Mouse (Mus musculus) embryonic facial prominence, embryonic 15.5 days (tissue): ENCODE measurements at regions not wholly inside any gene's neighbourhood (a gene's known extent, or its start where the extent isn't known, plus 50 kb on each side); places are given as distances from the start of the nearest gene placed in this dataset.

ENCODE experiments used
- ATAC-seq: fragments of 200-750 bp; cut with Nextera tagmentation; 2 replicates; pipeline ENCODE4 v1.8.0; 2017; ENCODE audit warnings: low read depth, moderate TSS enrichment; ENCODE audit not compliant: insufficient number of reproducible peaks, low FRiP score, low TSS enrichment
- H3K27ac ChIP-seq: fragments of 300-500 bp; sonication (generic); replicated peaks from 2 replicates; pipeline ENCODE4 v1.5.1; 2015; ENCODE audit warnings: mild to moderate bottlenecking, inconsistent platforms
- H3K27me3 ChIP-seq: fragments of 300-500 bp; sonication (generic); 2 replicates; pipeline ENCODE4 v1.6.1; 2015; ENCODE audit warnings: inconsistent platforms
- H3K36me3 ChIP-seq: fragments of 300-500 bp; sonication (generic); 2 replicates; pipeline ENCODE4 v1.6.1; 2015; ENCODE audit warnings: mild to moderate bottlenecking, inconsistent platforms
- H3K4me1 ChIP-seq: fragments of 300-500 bp; sonication (generic); 2 replicates; pipeline ENCODE4 v1.6.1; 2015; ENCODE audit warnings: inconsistent platforms
- H3K4me2 ChIP-seq: fragments of 300-500 bp; sonication (generic); replicated peaks from 2 replicates; pipeline ENCODE4 v1.6.1; 2015; ENCODE audit warnings: mild to moderate bottlenecking, inconsistent platforms
- H3K4me3 ChIP-seq: fragments of 300-500 bp; sonication (generic); replicated peaks from 2 replicates; pipeline ENCODE4 v1.5.1; 2015; ENCODE audit warnings: mild to moderate bottlenecking, inconsistent platforms
- H3K9ac ChIP-seq: fragments of 300-500 bp; sonication (generic); 2 replicates; pipeline ENCODE4 v1.6.1; 2015; ENCODE audit warnings: inconsistent platforms
- H3K9me3 ChIP-seq: fragments of 300-500 bp; sonication (generic); replicated peaks from 2 replicates; pipeline ENCODE4 v1.6.1; 2016; ENCODE audit warnings: inconsistent platforms
- WGBS: fragments of 180-500 bp; shearing (Covaris S2); methylation state at CpG from one replicate; pipeline ENCODE4 v1.1.7; 2015; 5-methylcytosine and 5-hydroxymethylcytosine counted together

DNA sequence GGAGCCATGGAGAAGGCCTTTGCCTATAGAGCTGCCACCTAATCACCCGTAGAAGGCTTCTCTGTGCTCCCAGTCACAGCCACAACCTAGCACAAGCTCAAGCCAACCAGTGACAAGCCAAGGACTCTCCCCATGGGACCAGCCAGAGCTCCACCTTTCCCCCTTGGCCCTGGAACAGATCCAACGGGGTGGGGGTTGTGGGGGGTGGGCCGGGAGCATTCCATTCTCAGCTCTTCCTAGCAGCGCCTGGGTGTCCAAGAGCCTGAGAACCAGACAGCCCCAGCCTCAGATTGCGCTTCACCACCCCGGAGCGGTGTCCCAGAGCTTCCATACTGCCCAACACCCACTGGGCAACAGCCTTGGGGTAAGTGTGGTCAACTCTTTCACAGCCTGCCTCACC, 69.6 kb upstream of the Ccn6 start:
- WGBS: 86% methylated on average over 7 of the region's 7 CpGs
- Histone ChIP-seq H3K27me3 (no peaks in the 10 kb centered on the region), H3K9ac (no peak overlapping the region), H3K4me3 (no peak overlapping the region), H3K9me3 (no peaks in the 10 kb centered on the region), H3K4me1 (peaks cover under 1% of the 10 kb centered on the region), H3K36me3 (no peaks in the 10 kb centered on the region), H3K27ac (no peak overlapping the region), H3K4me2 (no peak overlapping the region)
- ATAC-seq: no peak

- 50% methylated on average over 14 of the region's 14 CpGs for WGBS
These were observed 67.2 kb upstream of the Ccn6 start for GRCm38 (mm10) chr10:39230634-39231410.

GRCm38 (mm10) chr10:39229233-39229632, 65.6 kb upstream of the Ccn6 start:
- WGBS: 99% methylated on average over 4 of the region's 4 CpGs
- Histone ChIP-seq H3K36me3 (no peaks in the 10 kb centered on the region), H3K4me3 (no peak overlapping the region), H3K27me3 (no peaks in the 10 kb centered on the region), H3K9ac (no peak overlapping the region), H3K9me3 (no peaks in the 10 kb centered on the region), H3K4me1 (peaks cover 18% of the 10 kb centered on the region), H3K27ac (no peak overlapping the region), H3K4me2 (no peak overlapping the region)
- no peak for ATAC-seq

More at GRCm38 (mm10) chr10:39230634-39231410, 67.2 kb upstream of the Ccn6 start:
- Histone ChIP-seq H3K9ac (no peak overlapping the region), H3K9me3 (no peaks in the 10 kb centered on the region), H3K27me3 (no peaks in the 10 kb centered on the region), H3K27ac (no peak overlapping the region), H3K4me2 (no peak overlapping the region), H3K36me3 (no peaks in the 10 kb centered on the region), H3K4me1 (peaks cover 18% of the 10 kb centered on the region), H3K4me3 (no peak overlapping the region)
- ATAC-seq: no peak

DNA sequence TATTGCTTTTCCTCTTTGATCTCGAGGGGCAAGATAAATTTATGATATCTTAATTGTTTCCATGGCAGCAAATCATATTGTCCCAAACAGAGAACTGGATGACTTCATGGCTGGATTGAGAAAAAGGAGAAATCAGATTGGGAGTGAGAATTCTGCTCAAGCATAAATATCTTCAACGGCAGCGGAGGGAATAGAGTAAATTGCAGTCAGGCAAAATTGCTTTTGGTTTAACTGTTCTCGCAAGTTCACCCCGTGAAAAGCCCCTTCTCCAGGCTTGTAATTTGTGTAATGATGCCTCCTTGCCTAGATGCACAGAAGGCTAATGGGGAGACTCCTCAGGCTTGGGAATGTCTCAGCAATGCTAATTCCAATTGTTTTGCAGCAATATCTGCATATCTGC, 64.4 kb upstream of the Ccn6 start:
- 19% methylated on average over 5 of the region's 5 CpGs for WGBS
- Histone ChIP-seq H3K4me3 (peak overlapping the region; percentile 19; the same call in 1 of the 2 replicates), H3K9ac (no peak overlapping the region), H3K4me2 (peak overlapping the region; percentile 39), H3K9me3 (no peaks in the 10 kb centered on the region), H3K27me3 (no peaks in the 10 kb centered on the region), H3K27ac (no peak overlapping the region; the same call in 1 of the 2 replicates), H3K4me1 (peaks cover 18% of the 10 kb centered on the region), H3K36me3 (no peaks in the 10 kb centered on the region)
- ATAC-seq: 0 out of 2 replicates have a peak, but pooled peaks have one; percentile 2

DNA sequence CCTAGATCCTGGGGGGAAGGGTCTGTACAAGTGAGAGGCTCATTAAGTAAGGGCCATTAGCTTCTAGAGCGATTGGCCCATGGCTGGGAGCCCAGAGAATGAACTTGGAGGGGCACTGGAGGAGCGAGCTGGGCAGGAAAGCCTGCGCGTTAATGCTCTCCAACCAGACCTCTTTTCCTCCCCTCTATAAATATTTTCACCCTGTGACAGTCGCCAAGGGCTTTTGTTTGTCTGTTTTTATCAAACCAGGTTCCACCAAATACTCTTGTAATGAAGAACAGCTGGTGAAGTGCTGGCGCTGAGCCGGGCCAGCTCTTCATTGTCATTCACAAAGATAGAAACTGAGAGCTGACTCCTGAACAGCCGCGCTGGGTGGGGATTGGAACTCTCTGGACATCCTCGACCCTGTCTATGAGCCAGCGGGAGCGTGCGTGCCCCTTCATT, 63.9 kb upstream of the Ccn6 start:
- Histone ChIP-seq H3K4me2 (peak overlapping the region; percentile 39), H3K27ac (peak overlapping the region; percentile 58), H3K9me3 (no peaks in the 10 kb centered on the region), H3K36me3 (no peaks in the 10 kb centered on the region), H3K4me1 (peaks cover 18% of the 10 kb centered on the region), H3K27me3 (no peaks in the 10 kb centered on the region), H3K9ac (no peak overlapping the region), H3K4me3 (peak overlapping the region; percentile 19; the same call in 1 of the 2 replicates)
- ATAC-seq: peak; percentile 34
- 19% methylated on average over 13 of the region's 13 CpGs for WGBS

- Histone ChIP-seq H3K9me3 (no peaks in the 10 kb centered on the region), H3K27ac (no peak overlapping the region), H3K9ac (no peak overlapping the region), H3K27me3 (no peaks in the 10 kb centered on the region), H3K4me1 (peaks cover 18% of the 10 kb centered on the region), H3K4me3 (no peak overlapping the region), H3K36me3 (no peaks in the 10 kb centered on the region), H3K4me2 (no peak overlapping the region)
- no peak for ATAC-seq
- WGBS: 15% methylated on average over 2 of the region's 2 CpGs
These were observed 62.9 kb upstream of the Ccn6 start for GRCm38 (mm10) chr10:39226518-39226917.

- no peak for ATAC-seq
- no peaks in the 10 kb centered on the region for H3K36me3 ChIP-seq
- no peaks in the 10 kb centered on the region for H3K27me3 ChIP-seq
- peaks cover 18% of the 10 kb centered on the region for H3K4me1 ChIP-seq
- no peak overlapping the region for H3K9ac ChIP-seq
- H3K4me3 ChIP-seq: no peak overlapping the region
- H3K4me2 ChIP-seq: no peak overlapping the region
- WGBS: 45% methylated on average over 5 of the region's 5 CpGs
- no peaks in the 10 kb centered on the region; the same call in 1 of the 2 replicates for H3K9me3 ChIP-seq
- H3K27ac ChIP-seq: no peak overlapping the region
These were observed 61.0 kb upstream of the Ccn6 start for GRCm38 (mm10) chr10:39224449-39225094.

DNA sequence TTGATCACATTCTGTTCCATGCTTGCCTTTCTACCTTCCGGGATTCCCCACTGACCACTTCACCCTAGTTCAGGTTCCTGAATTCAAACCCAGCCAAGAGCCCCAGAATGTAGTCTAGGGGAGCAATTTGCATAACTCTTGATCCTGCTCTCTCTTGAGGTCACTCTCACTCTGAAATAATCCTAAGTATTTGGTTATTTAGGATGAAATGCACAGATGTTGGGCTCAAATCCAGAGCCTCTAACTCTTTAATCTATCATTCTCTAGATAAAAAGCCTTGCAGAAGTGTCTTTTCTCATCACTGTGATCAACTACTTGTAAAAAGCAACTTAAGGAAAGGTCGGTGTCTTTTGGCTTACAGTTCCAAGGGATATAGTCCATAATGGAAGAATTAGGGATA, 57.4 kb upstream of the Ccn6 start:
- no peaks in the 10 kb centered on the region for H3K27me3 ChIP-seq
- no peaks in the 10 kb centered on the region for H3K36me3 ChIP-seq
- H3K9ac ChIP-seq: no peak overlapping the region
- no peak overlapping the region for H3K4me2 ChIP-seq
- no peaks in the 10 kb centered on the region for H3K4me1 ChIP-seq
- 76% methylated on average over 2 of the region's 2 CpGs for WGBS
- no peak for ATAC-seq
- no peak overlapping the region for H3K4me3 ChIP-seq
- H3K27ac ChIP-seq: no peak overlapping the region
- H3K9me3 ChIP-seq: no peaks in the 10 kb centered on the region; the same call in 1 of the 2 replicates

- ATAC-seq: no peak
- Histone ChIP-seq H3K4me2 (no peak overlapping the region), H3K36me3 (no peaks in the 10 kb centered on the region), H3K27me3 (no peaks in the 10 kb centered on the region), H3K27ac (no peak overlapping the region), H3K4me1 (no peaks in the 10 kb centered on the region), H3K9me3 (no peaks in the 10 kb centered on the region; the same call in 1 of the 2 replicates), H3K9ac (no peak overlapping the region), H3K4me3 (no peak overlapping the region)
- WGBS: 38% methylated on average over 2 of the region's 2 CpGs
These were observed 55.8 kb upstream of the Ccn6 start for GRCm38 (mm10) chr10:39219366-39219765.

GRCm38 (mm10) chr10:39218151-39218550, 54.6 kb upstream of the Ccn6 start:
- Histone ChIP-seq H3K4me2 (no peak overlapping the region), H3K36me3 (no peaks in the 10 kb centered on the region), H3K9me3 (no peaks in the 10 kb centered on the region; the same call in 1 of the 2 replicates), H3K4me1 (no peaks in the 10 kb centered on the region), H3K9ac (no peak overlapping the region), H3K27ac (no peak overlapping the region), H3K27me3 (no peaks in the 10 kb centered on the region), H3K4me3 (no peak overlapping the region)
- no peak for ATAC-seq
- WGBS: 73% methylated on average over 5 of the region's 5 CpGs

DNA sequence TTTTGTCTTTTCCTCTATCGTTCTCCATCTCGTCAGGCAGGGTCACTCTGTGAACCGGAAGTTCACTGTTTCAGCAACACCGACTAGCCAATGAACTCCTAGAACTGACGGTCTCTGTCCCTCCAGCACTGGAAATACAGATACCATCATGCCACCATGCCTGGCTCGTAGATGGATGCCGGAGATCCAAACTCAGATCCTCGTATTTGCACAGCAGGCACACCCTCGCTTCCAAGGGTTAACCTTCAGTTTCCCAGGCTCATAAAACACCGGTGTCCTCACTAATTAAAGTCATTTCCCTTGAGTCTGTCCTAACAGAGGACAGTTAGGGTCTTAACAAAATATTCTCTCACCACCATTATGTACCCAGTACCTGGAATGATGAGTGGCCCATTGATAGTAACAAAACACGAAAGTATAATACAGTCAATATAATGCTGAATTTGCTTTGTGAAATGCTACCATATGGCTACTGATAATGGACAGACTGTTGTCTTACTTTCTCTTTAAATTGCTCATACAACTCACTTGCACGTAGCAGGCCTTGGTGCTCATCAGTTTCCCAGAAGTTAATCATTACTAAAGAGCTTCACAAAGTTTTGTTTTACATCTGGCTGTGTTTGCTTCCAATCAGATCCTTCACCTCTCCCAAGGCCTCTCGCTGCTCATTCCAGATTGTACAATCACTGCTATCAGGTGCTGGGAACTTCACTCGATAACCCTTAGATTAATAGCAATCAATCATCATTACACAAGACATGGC, 52.7 kb upstream of the Ccn6 start:
- Histone ChIP-seq H3K27ac (no peak overlapping the region), H3K27me3 (no peaks in the 10 kb centered on the region), H3K9ac (no peak overlapping the region), H3K4me3 (no peak overlapping the region), H3K9me3 (no peaks in the 10 kb centered on the region; the same call in 1 of the 2 replicates), H3K4me2 (no peak overlapping the region), H3K36me3 (no peaks in the 10 kb centered on the region), H3K4me1 (no peaks in the 10 kb centered on the region)
- no peak for ATAC-seq
- WGBS: 91% methylated on average over 14 of the region's 14 CpGs
